Mouse (Mus musculus): Measurements from ENCODE around the gene Gm17402.
A peak's percentile ranks its signal among the peaks of the same experiment; 100 is the strongest.

Gm17402 gene

DNA sequence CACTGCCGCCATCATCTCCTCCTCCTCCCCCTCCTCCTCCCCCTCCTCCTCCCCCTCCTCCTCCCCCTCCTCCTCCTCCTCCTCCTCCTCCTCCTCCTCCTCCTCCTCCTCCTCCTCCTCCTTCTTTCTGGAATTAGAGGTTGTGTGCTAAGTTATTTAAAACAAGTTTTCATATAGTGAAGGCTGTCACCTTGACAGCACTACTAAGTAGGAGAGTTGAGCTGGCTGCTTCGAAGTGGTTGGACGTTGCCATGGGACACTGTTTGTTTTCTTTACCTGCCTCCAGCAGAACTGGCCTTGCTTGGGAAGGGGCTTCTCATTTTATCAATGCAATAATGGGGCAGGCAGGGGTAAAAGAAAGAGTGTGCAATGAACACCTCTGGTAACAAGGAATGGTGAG lies at the start of gene Gm17402:
TSS of gene Gm17402 (minus strand) at position 101 of the 400 bp plus-strand sequence.
- DNase-seq, result no peak

GRCm38 (mm10) chr3:67378215-67378614 lies 3.3 kb upstream of the Gm17402 start:
- no peak for DNase-seq

- no peak for DNase-seq
Observed at GRCm38 (mm10) chr3:67374360-67374778, 594 bp downstream of the Gm17402 start.

DNA sequence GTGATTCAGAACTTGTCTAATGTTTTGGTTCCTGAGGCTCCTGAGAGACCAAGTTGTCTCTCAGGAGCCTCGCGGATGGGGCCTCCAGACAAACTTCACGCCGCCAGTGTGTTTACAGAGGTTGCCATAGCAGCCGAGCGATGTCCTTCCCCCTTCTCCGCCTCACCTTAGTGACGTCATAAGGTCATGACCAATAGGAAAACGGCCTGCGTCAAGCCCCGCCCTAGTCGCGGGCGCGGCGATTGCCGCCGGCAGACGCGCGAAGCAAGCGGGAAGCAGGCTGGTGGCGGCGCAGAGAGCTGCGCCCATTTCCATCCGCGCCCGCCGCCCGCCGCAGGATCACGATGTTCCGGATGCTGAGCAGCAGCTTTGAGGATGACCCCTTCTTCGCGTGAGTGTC lies 1.1 kb downstream of the Gm17402 start, which contains the start of gene Mlf1:
TSS of gene Mlf1 (plus strand) at position 226 of the 400 bp plus-strand sequence.
- peak; percentile 60 to 67 for DNase-seq

DNA sequence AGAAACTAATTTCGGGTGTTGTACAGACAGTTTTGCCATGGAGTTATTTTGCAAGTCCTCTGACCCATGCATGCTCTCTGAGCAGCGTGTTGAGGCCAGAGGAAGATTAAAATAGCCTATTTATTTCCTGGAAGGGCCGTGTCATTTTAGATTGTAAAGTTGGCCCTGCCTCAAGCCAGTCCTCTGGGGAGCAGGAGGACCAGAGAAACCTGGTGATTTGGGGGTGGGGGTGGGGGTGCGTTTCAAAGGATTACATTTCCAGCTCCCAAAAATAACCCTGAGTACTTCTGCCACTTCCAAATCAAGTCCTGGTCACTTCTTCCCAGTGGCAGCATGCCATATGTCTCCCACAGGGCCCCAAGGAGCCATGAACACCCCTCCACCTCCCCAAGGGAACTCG lies 2.2 kb downstream of the Gm17402 start:
- DNase-seq, result no peak

GRCm38 (mm10) chr3:67372194-67372593 lies 2.8 kb downstream of the Gm17402 start:
- no peak for DNase-seq

DNA sequence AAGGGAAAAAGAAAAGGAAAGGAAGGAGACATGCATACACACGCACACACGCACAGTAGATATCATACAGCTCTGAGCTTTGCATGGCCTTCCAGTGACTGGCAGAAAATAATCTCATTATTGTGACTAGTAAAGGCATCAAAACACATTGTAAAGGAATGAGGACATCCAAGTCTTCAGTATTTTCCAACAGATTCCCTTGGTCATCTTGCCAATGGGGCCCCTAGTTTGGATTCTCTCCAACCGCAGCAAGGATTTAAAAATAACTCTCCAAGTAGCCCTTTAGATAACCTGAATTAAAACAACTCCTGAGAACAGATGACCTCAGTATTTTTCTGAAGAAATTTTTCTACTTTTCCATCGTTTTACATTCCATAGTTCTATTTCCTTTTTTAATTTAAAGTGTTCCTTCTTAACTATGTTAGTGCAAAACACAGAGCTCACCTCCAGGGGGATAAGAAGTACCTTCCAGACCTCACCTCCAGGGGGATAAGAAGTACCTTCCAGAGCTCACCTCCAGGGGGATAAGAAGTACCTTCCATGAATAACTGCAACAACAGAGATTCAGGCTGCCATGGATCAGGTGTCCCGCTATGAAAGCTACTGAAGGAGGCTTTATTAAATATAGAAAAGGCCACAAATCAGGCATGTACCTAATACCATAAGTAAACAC lies 5.4 kb downstream of the Gm17402 start:
- no peak for DNase-seq

GRCm38 (mm10) chr3:67367481-67367880 lies 7.5 kb downstream of the Gm17402 start:
- no peak for DNase-seq

DNA sequence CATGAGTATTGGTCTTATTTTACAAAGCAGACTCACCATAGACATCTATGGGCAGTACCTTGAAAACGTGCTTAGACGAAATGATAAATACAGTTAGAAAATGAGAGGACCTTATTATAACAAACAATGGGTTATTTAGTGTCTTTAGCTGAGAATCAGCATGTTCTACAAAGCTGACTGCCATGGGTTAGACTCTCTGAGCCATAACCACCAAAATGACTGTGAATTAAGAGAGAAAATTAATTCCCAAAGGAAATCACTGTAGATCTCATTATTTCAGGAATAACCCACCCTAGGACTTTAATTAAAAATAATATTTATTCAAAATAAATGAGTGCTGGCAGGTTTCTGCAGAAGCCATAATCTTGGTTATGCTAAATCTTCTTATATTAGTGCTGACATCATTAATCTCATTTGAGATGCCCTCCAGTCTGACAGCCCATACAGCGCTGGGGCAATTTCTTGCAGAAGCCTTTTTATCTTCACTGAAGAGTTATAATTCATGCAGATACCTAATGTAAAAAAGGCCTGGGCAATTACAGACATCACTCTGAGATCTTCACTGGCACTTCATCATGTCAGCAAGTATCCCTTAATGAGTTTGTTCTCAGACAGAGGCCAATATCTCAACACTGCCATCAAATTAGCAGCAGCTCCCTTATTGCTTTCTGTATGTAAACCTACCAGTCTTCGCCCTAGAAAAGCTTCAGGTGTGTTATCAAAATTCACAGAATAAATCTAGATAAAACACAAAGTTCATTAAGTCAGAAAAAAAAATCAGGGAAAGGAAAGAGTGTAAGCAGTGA lies 8.7 kb downstream of the Gm17402 start:
- DNase-seq, result no peak

- no peak for DNase-seq
Observed at GRCm38 (mm10) chr3:67358376-67358775, 16.6 kb downstream of the Gm17402 start.

- DNase-seq, result no peak
Observed at GRCm38 (mm10) chr3:67352763-67353149, 22.2 kb downstream of the Gm17402 start.

DNA sequence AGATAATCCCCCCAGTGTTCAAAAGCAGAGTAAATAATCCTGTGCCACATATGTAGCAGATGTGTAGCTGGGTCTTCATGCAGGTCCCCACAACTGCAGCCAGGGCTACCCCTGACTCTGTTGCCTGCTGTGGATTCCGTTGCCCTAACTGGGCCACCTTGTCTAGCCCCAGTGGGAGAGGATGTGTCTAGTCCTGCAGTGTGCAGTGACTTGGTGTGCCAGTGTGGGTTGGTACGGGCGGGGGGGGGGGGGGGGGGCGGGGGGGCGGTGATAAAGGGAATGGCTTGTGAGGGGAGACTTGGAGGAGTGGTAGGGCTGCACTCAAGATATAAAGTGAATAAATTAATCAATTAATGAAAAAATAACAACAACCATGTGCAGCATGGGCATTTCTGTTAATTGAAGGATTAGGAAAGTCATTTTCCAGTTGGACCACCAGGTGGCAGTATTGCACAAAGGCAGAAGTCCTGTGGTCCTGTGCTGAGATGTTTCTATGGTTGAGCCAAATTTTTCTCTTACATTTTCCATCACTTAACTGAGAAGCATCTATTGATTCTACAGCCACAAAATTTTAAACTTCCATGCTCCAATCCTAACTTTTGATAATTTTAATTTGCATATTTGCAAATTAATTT lies 22.7 kb downstream of the Gm17402 start:
- DNase-seq, result no peak

DNA sequence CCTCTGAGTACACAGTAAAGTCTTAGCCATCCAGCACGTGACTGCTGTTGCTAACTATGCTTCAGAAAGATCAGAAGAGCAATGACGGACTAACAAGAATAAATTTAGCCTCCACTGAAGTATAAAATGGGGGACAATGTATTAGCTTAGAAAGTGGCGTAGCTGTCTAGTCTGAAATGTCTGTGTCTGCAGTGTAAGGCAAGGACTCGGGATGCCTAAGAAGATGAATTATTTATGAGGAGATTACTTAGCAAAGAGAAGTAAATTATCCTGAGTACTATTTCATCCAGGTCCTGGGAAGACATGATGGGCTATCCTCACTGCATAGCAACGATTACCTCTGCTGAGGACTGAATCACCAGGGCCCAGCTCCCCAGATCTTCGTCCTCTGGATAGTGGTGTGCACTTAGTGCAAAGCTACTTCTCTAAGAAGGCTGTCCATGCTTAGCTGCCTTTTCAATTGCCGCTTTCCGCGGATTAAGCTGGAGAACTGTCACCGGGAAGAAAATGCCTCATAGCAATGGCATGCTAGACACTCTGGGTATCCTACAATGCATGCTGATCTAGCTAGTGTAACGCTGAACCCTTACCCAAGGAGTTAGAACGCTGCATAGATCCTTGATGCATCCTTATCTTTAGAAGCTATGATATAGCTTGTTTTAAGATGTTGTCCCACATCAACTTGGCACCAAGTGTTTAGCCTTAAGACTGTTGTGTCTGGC lies 23.4 kb downstream of the Gm17402 start:
- no peak for DNase-seq

- DNase-seq, result no peak
Observed at GRCm38 (mm10) chr3:67346674-67347073, 28.3 kb downstream of the Gm17402 start.

- peak in 1 of 2 experiments; percentile 6 for DNase-seq
Observed at GRCm38 (mm10) chr3:67344599-67344998, 30.4 kb downstream of the Gm17402 start.

- DNase-seq, result no peak
Observed at GRCm38 (mm10) chr3:67343004-67343662, 31.8 kb downstream of the Gm17402 start.

- DNase-seq, result no peak
Observed at GRCm38 (mm10) chr3:67340921-67341320, 34.0 kb downstream of the Gm17402 start.

GRCm38 (mm10) chr3:67339558-67339957 lies 35.4 kb downstream of the Gm17402 start:
- no peak for DNase-seq

GRCm38 (mm10) chr3:67322422-67322821 lies 52.5 kb downstream of the Gm17402 start:
- no peak for DNase-seq

All from thymus, adult 18-20 months (tissue).